Mouse (Mus musculus) testis, adult 2 months (tissue): Measurements from ENCODE around the gene Pik3ip1.
A peak's percentile ranks its signal among the peaks of the same experiment; 100 is the strongest.

ENCODE experiments used
- CTCF ChIP-seq: fragments of 200-500 bp; IDR thresholded peaks from 2 replicates; pipeline ENCODE4 v1.5.1; 2012; ENCODE audit warnings: low read depth, mild to moderate bottlenecking, inconsistent platforms, low read length, moderate library complexity; ENCODE audit not compliant: control insufficient read depth, insufficient read depth, insufficient replicate concordance
- POLR2A ChIP-seq: fragments of 200-500 bp; IDR thresholded peaks from 2 replicates; pipeline ENCODE4 v1.6.1; 2012; ENCODE audit warnings: low read depth, mild to moderate bottlenecking, inconsistent platforms, low read length, moderate library complexity; ENCODE audit not compliant: control insufficient read depth

DNA sequence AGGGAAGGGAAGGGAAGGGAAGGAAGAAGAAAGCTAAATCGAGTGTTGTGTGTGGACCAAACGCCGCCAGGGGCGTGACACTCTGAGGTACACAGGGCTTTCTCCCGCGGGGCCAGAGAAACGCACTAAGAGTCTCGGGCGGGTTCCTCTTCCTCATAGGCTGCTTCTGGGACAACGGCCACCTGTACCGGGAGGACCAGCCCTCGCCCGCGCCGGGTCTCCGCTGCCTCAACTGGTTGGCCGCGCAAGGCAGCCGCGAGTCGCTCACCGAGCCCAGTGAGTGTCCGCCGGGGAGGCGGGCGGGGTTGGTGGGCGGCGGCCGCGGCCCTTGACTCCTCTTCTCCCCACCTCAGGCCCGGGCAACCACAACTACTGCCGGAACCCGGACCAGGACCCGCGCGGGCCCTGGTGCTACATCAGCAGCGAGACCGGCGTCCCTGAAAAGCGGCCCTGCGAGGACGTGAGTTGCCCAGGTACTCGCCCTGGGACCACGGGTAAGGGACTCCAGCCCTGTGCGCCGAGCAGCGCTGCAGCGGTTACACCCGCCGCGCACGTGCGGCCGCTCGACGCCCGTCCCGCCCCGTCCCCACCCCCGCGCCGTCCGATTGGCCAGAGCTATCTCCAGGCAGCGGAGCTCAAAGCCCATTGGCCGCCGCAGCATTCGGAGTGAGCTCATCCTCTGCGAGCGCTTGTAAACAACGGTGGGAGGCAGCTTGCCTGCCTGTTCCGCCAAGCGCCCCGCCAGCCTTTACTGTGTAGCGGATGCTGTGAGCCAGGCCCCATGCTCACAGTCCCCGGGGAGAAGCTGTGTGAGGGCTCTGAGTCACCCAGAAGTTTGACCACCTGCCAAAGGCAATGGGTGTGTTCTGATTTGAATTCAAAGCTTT, 1.8 kb downstream of the Pik3ip1 start:
- TF ChIP-seq POLR2A = peak; percentile 96
- no peak for TF ChIP-seq CTCF
